Comparison of ENCODE assay signal across 8 mouse cellular contexts in the genomic region with DNA sequence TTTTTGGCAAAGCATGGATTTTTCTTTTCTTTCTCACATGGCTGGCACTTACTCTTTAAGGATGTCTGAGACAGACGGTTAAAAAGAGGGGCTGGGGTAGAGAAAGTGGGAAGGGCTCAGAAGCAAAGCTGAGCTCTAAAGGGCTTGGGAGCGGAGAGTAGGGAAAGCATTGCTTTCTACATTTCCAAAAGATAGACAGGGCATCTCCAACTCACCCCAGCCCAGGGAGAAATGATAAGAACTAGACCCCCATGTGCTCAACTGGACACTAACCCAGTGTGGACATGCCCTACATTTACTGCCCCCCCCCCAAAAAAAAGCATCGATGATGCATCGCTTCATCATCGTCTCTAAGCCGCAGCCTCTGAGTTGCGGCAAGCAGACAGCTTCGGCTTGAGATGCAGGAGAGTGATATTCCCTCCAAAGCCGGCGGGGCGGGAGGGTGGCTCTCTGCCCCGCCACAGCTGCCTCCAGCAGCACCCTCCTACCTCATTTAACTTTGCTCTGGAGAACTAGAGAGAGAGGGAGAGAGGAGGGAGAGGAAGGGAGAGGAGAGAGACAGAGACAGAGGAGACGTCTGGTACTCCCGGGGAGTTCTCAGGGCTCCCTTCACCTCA. TPM values are rescaled to one million over a fixed set of nuclear protein-coding genes. Genes with fewer than 3 reads are reported as not detected.
DNase-seq lines count a peak whose midpoint lies in the region; ATAC-seq and TF ChIP-seq lines count a peak whose summit lies in the region.

No protein-coding gene starts in this region.

- no peak for TF ChIP-seq CTCF in E14TG2a.4 (conservative IDR thresholded peaks at IDR 0.05; ENCODE audit: low read length)

- H3K27me3 ChIP-seq in heart, embryonic 14.5 days (ENCODE audit: control insufficient read depth, insufficient read depth, low read length), result peaks cover 33% of the 10 kb centered on the region
- peaks cover 50% of the 10 kb centered on the region for H3K27me3 ChIP-seq in E14TG2a.4 (ENCODE audit: insufficient read depth, low read length)
- peaks cover 50% of the 10 kb centered on the region for H3K27me3 ChIP-seq in embryonic facial prominence, embryonic 15.5 days
- H3K27me3 ChIP-seq in limb, embryonic 14.5 days (ENCODE audit: control insufficient read depth, insufficient read depth, low read length), result peaks cover 37% of the 10 kb centered on the region

- no peaks in the 10 kb centered on the region for H3K36me3 ChIP-seq in heart, embryonic 14.5 days (ENCODE audit: control insufficient read depth, insufficient read depth, low read length)
- H3K36me3 ChIP-seq in E14TG2a.4 (ENCODE audit: insufficient read depth, low read length), result peaks cover 17% of the 10 kb centered on the region
- H3K36me3 ChIP-seq in embryonic facial prominence, embryonic 15.5 days, result no peaks in the 10 kb centered on the region
- H3K36me3 ChIP-seq in limb, embryonic 14.5 days (ENCODE audit: control insufficient read depth, insufficient read depth, low read length), result no peaks in the 10 kb centered on the region

- TF ChIP-seq POLR2A in limb, embryonic 14.5 days (IDR thresholded peaks at IDR 0.05; ENCODE audit: borderline replicate concordance, extremely low read depth, insufficient read depth, insufficient read length), result no peak

- peak overlapping the region; percentile 5 to 45 for H3K4me3 ChIP-seq in heart, embryonic 14.5 days (ENCODE audit: control insufficient read depth in 1 of 2, insufficient read depth in 1 of 2, low read depth in 1 of 2, low read length in 2 of 2)
- H3K4me3 ChIP-seq in E14TG2a.4 (replicated peaks; ENCODE audit: low read length), result peak overlapping the region; percentile 79
- H3K4me3 ChIP-seq in embryonic facial prominence, embryonic 15.5 days (replicated peaks), result 0 out of 2 replicates have a peak overlapping the region, but pooled peaks have one; percentile 42
- peak overlapping the region; percentile 32 for H3K4me3 ChIP-seq in limb, embryonic 14.5 days (replicated peaks; ENCODE audit: low read length)

- H3K9me3 ChIP-seq in heart, embryonic 14.5 days (ENCODE audit: control insufficient read depth, low read length), result no peaks in the 10 kb centered on the region
- peaks cover 23% of the 10 kb centered on the region for H3K9me3 ChIP-seq in E14TG2a.4 (ENCODE audit: low read length)
- H3K9me3 ChIP-seq in embryonic facial prominence, embryonic 15.5 days (replicated peaks), result no peaks in the 10 kb centered on the region
- no peaks in the 10 kb centered on the region for H3K9me3 ChIP-seq in limb, embryonic 14.5 days (ENCODE audit: control insufficient read depth, low read length)

- WGBS in heart, embryonic 14.5 days, result 8% methylated on average over 14 of the region's 14 CpGs
- WGBS in embryonic facial prominence, embryonic 15.5 days, result 6% methylated on average over 14 of the region's 14 CpGs
- 6% methylated on average over 14 of the region's 14 CpGs for WGBS in limb, embryonic 14.5 days

- H3K4me1 ChIP-seq in heart, embryonic 14.5 days (ENCODE audit: control insufficient read depth in 2 of 2, insufficient read depth in 2 of 2, low read length in 2 of 2), result peaks cover 19 to 25% of the 10 kb centered on the region in 2 experiments
- peaks cover 45% of the 10 kb centered on the region for H3K4me1 ChIP-seq in E14TG2a.4 (replicated peaks; ENCODE audit: low read depth, low read length)
- peaks cover 27% of the 10 kb centered on the region for H3K4me1 ChIP-seq in embryonic facial prominence, embryonic 15.5 days
- peaks cover 17% of the 10 kb centered on the region; the same call in 1 of the 2 replicates for H3K4me1 ChIP-seq in limb, embryonic 14.5 days (ENCODE audit: control insufficient read depth, insufficient read depth, low read length)

- peak overlapping the region; percentile 41; the same call in 1 of the 2 replicates for H3K9ac ChIP-seq in heart, embryonic 14.5 days (ENCODE audit: low read length)
- H3K9ac ChIP-seq in embryonic facial prominence, embryonic 15.5 days, result no peak overlapping the region
- no peak overlapping the region for H3K9ac ChIP-seq in limb, embryonic 14.5 days (ENCODE audit: low read depth, low read length, severe bottlenecking)

- no peak for DNase-seq in heart, adult 9 months (ENCODE audit: low spot score in 2 of 2)
- DNase-seq in limb, embryonic 14.5 days (ENCODE audit: low spot score), result no peak
- no peak for DNase-seq in adrenal gland, adult 8-10 months
- DNase-seq in B cell, adult 2 months, result no peak
- DNase-seq in cerebellum, adult 8-10 months, result no peak

- peak overlapping the region; percentile 94 for H3K4me2 ChIP-seq in heart, embryonic 14.5 days (ENCODE audit: low read length)
- H3K4me2 ChIP-seq in embryonic facial prominence, embryonic 15.5 days (replicated peaks), result peak overlapping the region; percentile 15; the same call in 1 of the 2 replicates
- H3K4me2 ChIP-seq in limb, embryonic 14.5 days (replicated peaks; ENCODE audit: low read depth, low read length, severe bottlenecking), result peak overlapping the region; percentile 66

- no peak overlapping the region for H3K27ac ChIP-seq in heart, embryonic 14.5 days (replicated peaks in 1 of 2; ENCODE audit: control insufficient read depth in 1 of 2, insufficient read depth in 1 of 2, low read depth in 2 of 2, low read length in 2 of 2)
- no peak overlapping the region for H3K27ac ChIP-seq in embryonic facial prominence, embryonic 15.5 days (replicated peaks)
- H3K27ac ChIP-seq in limb, embryonic 14.5 days (replicated peaks; ENCODE audit: low read depth, low read length), result no peak overlapping the region

- ATAC-seq in heart, embryonic 14.5 days (ENCODE audit: insufficient number of reproducible peaks, insufficient read depth, low FRiP score, low read depth), result no peak
- no peak for ATAC-seq in embryonic facial prominence, embryonic 15.5 days (ENCODE audit: insufficient number of reproducible peaks, low FRiP score, low TSS enrichment, low read depth)
- no peak for ATAC-seq in limb, embryonic 14.5 days (ENCODE audit: low FRiP score, low read depth)

RNA-seq across cellular contexts. Expression of a gene that starts 1.5 kb away (rescaled TPM):
- polyA plus RNA-seq in heart, embryonic 14.5 days (2014; fragmentation: Nextera tagmentation; extraction: Ambion mirVana), result 0.61 and 1.3 TPM in 2 replicates
- polyA plus RNA-seq in embryonic facial prominence, embryonic 15.5 days (2015; fragmentation: Nextera tagmentation; extraction: Ambion mirVana), result 0.60 and 1.1 TPM in 2 replicates
- polyA plus RNA-seq in limb, embryonic 14.5 days (2012; rRNA removed), result 1.1 and 1.5 TPM in 2 replicates
- 0.35 and 0.45 TPM in 2 replicates for polyA plus RNA-seq in limb, embryonic 14.5 days (2014; fragmentation: Nextera tagmentation; extraction: Ambion mirVana)
- total RNA-seq in adrenal gland, adult 8-10 months (2022), result 1 to 10 TPM; 2.5 to 9.7 (median 4.0) TPM

RNA-seq across cellular contexts. Expression of a gene that starts 13.0 kb away (rescaled TPM):
- 16.9 and 18.2 TPM in 2 replicates for polyA plus RNA-seq in heart, embryonic 14.5 days (2014; fragmentation: Nextera tagmentation; extraction: Ambion mirVana)
- 25.1 and 27.9 TPM in 2 replicates for polyA plus RNA-seq in embryonic facial prominence, embryonic 15.5 days (2015; fragmentation: Nextera tagmentation; extraction: Ambion mirVana)
- polyA plus RNA-seq in limb, embryonic 14.5 days (2012; rRNA removed), result 47.0 and 54.0 TPM in 2 replicates
- 22.6 and 26.5 TPM in 2 replicates for polyA plus RNA-seq in limb, embryonic 14.5 days (2014; fragmentation: Nextera tagmentation; extraction: Ambion mirVana)
- 100 to 1,000 TPM in 1 of 4 experiments, 10 to 100 TPM in 3; 68.9 to 100 (median 85.6) TPM for total RNA-seq in adrenal gland, adult 8-10 months (2022)

RNA-seq across cellular contexts. Expression of a gene that starts 32.3 kb away (rescaled TPM):
- polyA plus RNA-seq in heart, embryonic 14.5 days (2014; fragmentation: Nextera tagmentation; extraction: Ambion mirVana), result 0.42 and 0.89 TPM in 2 replicates
- polyA plus RNA-seq in embryonic facial prominence, embryonic 15.5 days (2015; fragmentation: Nextera tagmentation; extraction: Ambion mirVana), result 5.3 and 8.4 TPM in 2 replicates
- 0.48 and 0.55 TPM in 2 replicates for polyA plus RNA-seq in limb, embryonic 14.5 days (2012; rRNA removed)
- 0.40 and 0.87 TPM in 2 replicates for polyA plus RNA-seq in limb, embryonic 14.5 days (2014; fragmentation: Nextera tagmentation; extraction: Ambion mirVana)
- under 1 TPM; 0.59 to 0.90 (median 0.82) TPM for total RNA-seq in adrenal gland, adult 8-10 months (2022)

RNA-seq across cellular contexts. Expression of a gene that starts 45.1 kb away (rescaled TPM):
- polyA plus RNA-seq in heart, embryonic 14.5 days (2014; fragmentation: Nextera tagmentation; extraction: Ambion mirVana), result 6.1 and 6.6 TPM in 2 replicates
- 45.7 and 48.2 TPM in 2 replicates for polyA plus RNA-seq in embryonic facial prominence, embryonic 15.5 days (2015; fragmentation: Nextera tagmentation; extraction: Ambion mirVana)
- polyA plus RNA-seq in limb, embryonic 14.5 days (2012; rRNA removed), result 75.2 and 105 TPM in 2 replicates
- polyA plus RNA-seq in limb, embryonic 14.5 days (2014; fragmentation: Nextera tagmentation; extraction: Ambion mirVana), result 33.9 and 40.8 TPM in 2 replicates
- total RNA-seq in adrenal gland, adult 8-10 months (2022), result 10 to 100 TPM; 13.4 to 19.6 (median 15.7) TPM

RNA-seq across cellular contexts. Expression of a gene that starts 52.3 kb away (rescaled TPM):
- 21.5 and 23.4 TPM in 2 replicates for polyA plus RNA-seq in heart, embryonic 14.5 days (2014; fragmentation: Nextera tagmentation; extraction: Ambion mirVana)
- 82.8 and 87.4 TPM in 2 replicates for polyA plus RNA-seq in embryonic facial prominence, embryonic 15.5 days (2015; fragmentation: Nextera tagmentation; extraction: Ambion mirVana)
- 58.9 and 90.9 TPM in 2 replicates for polyA plus RNA-seq in limb, embryonic 14.5 days (2012; rRNA removed)
- 74.4 and 82.7 TPM in 2 replicates for polyA plus RNA-seq in limb, embryonic 14.5 days (2014; fragmentation: Nextera tagmentation; extraction: Ambion mirVana)
- total RNA-seq in adrenal gland, adult 8-10 months (2022), result 10 to 100 TPM in 1 of 4 experiments, 1 to 10 TPM in 3; 7.1 to 14.4 (median 9.8) TPM

Comparison
In these comparisons a context has a peak if more than half of its experiments do, and no peak if none do; other contexts are left out.
1. H3K4me2 ChIP-seq: peak in every context shown above with its lines; median percentile 94 in heart, embryonic 14.5 days; 66 in limb, embryonic 14.5 days; 15 in embryonic facial prominence, embryonic 15.5 days.
2. H3K4me3 ChIP-seq: peak in every context shown above with its lines; median percentile 79 in E14TG2a.4; 42 in embryonic facial prominence, embryonic 15.5 days; 32 in limb, embryonic 14.5 days; 25 in heart, embryonic 14.5 days.